Mouse (Mus musculus) midbrain, embryonic 16.5 days (tissue): ENCODE data around the gene Rbfox1. TPM values are rescaled to one million over a fixed set of nuclear protein-coding genes. Genes with fewer than 3 reads are reported as not detected.

ENCODE experiments used
- ATAC-seq: fragments of 200-750 bp; cut with Nextera tagmentation; 2 replicates; pipeline ENCODE4 v1.8.0; 2017; ENCODE audit warnings: moderate TSS enrichment
- H3K27ac ChIP-seq: fragments of 300-500 bp; sonication (generic); 2 replicates; pipeline ENCODE4 v1.5.1; 2014; ENCODE audit warnings: mild to moderate bottlenecking, low read length, mixed read lengths
- H3K27me3 ChIP-seq: fragments of 300-500 bp; sonication (generic); 2 replicates; pipeline ENCODE4 v1.6.1; 2014; ENCODE audit warnings: low read depth, low read length, mixed read lengths; ENCODE audit not compliant: control insufficient read depth, insufficient read depth
- H3K36me3 ChIP-seq: fragments of 300-500 bp; sonication (generic); 2 replicates; pipeline ENCODE4 v1.6.1; 2014; ENCODE audit warnings: mild to moderate bottlenecking, low read length, moderate library complexity, mixed read lengths; ENCODE audit not compliant: control insufficient read depth, insufficient read depth
- H3K4me1 ChIP-seq: fragments of 300-500 bp; sonication (generic); 2 replicates; pipeline ENCODE4 v1.6.1; 2014; ENCODE audit warnings: mild to moderate bottlenecking, low read length, mixed read lengths; ENCODE audit not compliant: control insufficient read depth, insufficient read depth
- H3K4me2 ChIP-seq: fragments of 300-500 bp; sonication (generic); 2 replicates; pipeline ENCODE4 v1.6.1; 2014; ENCODE audit warnings: mild to moderate bottlenecking, low read length, mixed read lengths
- H3K4me3 ChIP-seq: fragments of 300-500 bp; sonication (generic); 2 replicates; pipeline ENCODE4 v1.5.1; 2014; ENCODE audit warnings: low read depth, mild to moderate bottlenecking, low read length, moderate library complexity, mixed read lengths
- H3K9ac ChIP-seq: fragments of 300-500 bp; sonication (generic); 2 replicates; pipeline ENCODE4 v1.6.1; 2014; ENCODE audit warnings: low read depth, low read length, mixed read lengths
- H3K9me3 ChIP-seq: fragments of 300-500 bp; sonication (generic); replicated peaks from 2 replicates; pipeline ENCODE4 v1.6.1; 2014; ENCODE audit warnings: mild to moderate bottlenecking, low read length, mixed read lengths; ENCODE audit not compliant: control insufficient read depth, poor library complexity, severe bottlenecking
- WGBS: fragments of 180-500 bp; shearing (Covaris S2); extraction: QIAGEN DNeasy Blood & Tissue Kit; methylation state at CpG from one replicate; pipeline ENCODE4 v1.1.7; 2014; 5-methylcytosine and 5-hydroxymethylcytosine counted together
- polyA plus RNA-seq: library from polyadenylated mRNA; unstranded; fragments of >200 nt; fragmentation: Nextera tagmentation; extraction: Ambion mirVana; gene quantifications from 2 replicates; pipeline ENCODE4 v1.2.1, GENCODE M21; 2015

Gene Rbfox1
- polyA plus RNA-seq, 1 experiment from 2014 or later, result 259 TPM

GRCm38 (mm10) chr16:6349381-6349780 is 464.2 kb downstream of the Rbfox1 start:
- peak overlapping the region; percentile 89 for H3K27ac ChIP-seq
- no peaks in the 10 kb centered on the region for H3K36me3 ChIP-seq
- H3K9me3 ChIP-seq, result no peaks in the 10 kb centered on the region
- peaks cover 15% of the 10 kb centered on the region for H3K4me1 ChIP-seq
- H3K27me3 ChIP-seq, result no peaks in the 10 kb centered on the region
- H3K9ac ChIP-seq, result peak overlapping the region; percentile 57
- 13% methylated on average over 16 of the region's 16 CpGs for WGBS
- H3K4me2 ChIP-seq, result peak overlapping the region; percentile 61
- peak; percentile 50 for ATAC-seq
- H3K4me3 ChIP-seq, result peak overlapping the region; percentile 55

- Histone ChIP-seq H3K4me3 (peak overlapping the region; percentile 55; the same call in 1 of the 2 replicates), H3K36me3 (no peaks in the 10 kb centered on the region), H3K4me1 (peaks cover 15% of the 10 kb centered on the region), H3K27me3 (no peaks in the 10 kb centered on the region), H3K27ac (no peak overlapping the region), H3K9ac (peak overlapping the region; percentile 7; the same call in 1 of the 2 replicates), H3K9me3 (no peaks in the 10 kb centered on the region), H3K4me2 (peak overlapping the region; percentile 61)
- ATAC-seq, result no peak
- 86% methylated on average over 11 of the region's 11 CpGs for WGBS
Measured at GRCm38 (mm10) chr16:6350256-6350655, 465.1 kb downstream of the Rbfox1 start.

GRCm38 (mm10) chr16:6353191-6353590 is 468.0 kb downstream of the Rbfox1 start:
- H3K36me3 ChIP-seq, result no peaks in the 10 kb centered on the region
- H3K4me2 ChIP-seq, result no peak overlapping the region
- no peaks in the 10 kb centered on the region for H3K27me3 ChIP-seq
- H3K27ac ChIP-seq, result no peak overlapping the region
- no peak for ATAC-seq
- no peak overlapping the region for H3K9ac ChIP-seq
- no peaks in the 10 kb centered on the region for H3K9me3 ChIP-seq
- peaks cover 9% of the 10 kb centered on the region for H3K4me1 ChIP-seq
- 82% methylated on average over 5 of the region's 5 CpGs for WGBS
- no peak overlapping the region for H3K4me3 ChIP-seq

GRCm38 (mm10) chr16:6356931-6357330 is 471.8 kb downstream of the Rbfox1 start:
- H3K27me3 ChIP-seq, result no peaks in the 10 kb centered on the region
- no peak overlapping the region for H3K4me3 ChIP-seq
- no peaks in the 10 kb centered on the region for H3K36me3 ChIP-seq
- H3K4me2 ChIP-seq, result no peak overlapping the region
- no peak overlapping the region for H3K27ac ChIP-seq
- 75% methylated on average over 3 of the region's 3 CpGs for WGBS
- H3K9me3 ChIP-seq, result no peaks in the 10 kb centered on the region
- ATAC-seq, result no peak
- H3K4me1 ChIP-seq, result peaks cover 9% of the 10 kb centered on the region; the same call in 1 of the 2 replicates
- H3K9ac ChIP-seq, result no peak overlapping the region

- Histone ChIP-seq H3K4me1 (no peaks in the 10 kb centered on the region), H3K4me2 (no peak overlapping the region), H3K36me3 (no peaks in the 10 kb centered on the region; the same call in 1 of the 2 replicates), H3K9ac (no peak overlapping the region), H3K4me3 (no peak overlapping the region), H3K27me3 (no peaks in the 10 kb centered on the region), H3K9me3 (no peaks in the 10 kb centered on the region), H3K27ac (no peak overlapping the region)
- 95% methylated on average over 2 of the region's 2 CpGs for WGBS
- ATAC-seq, result no peak
Measured at GRCm38 (mm10) chr16:6365793-6366192, 480.6 kb downstream of the Rbfox1 start.

- Histone ChIP-seq H3K4me1 (no peaks in the 10 kb centered on the region), H3K9ac (no peak overlapping the region), H3K4me2 (no peak overlapping the region), H3K9me3 (no peaks in the 10 kb centered on the region), H3K36me3 (no peaks in the 10 kb centered on the region; the same call in 1 of the 2 replicates), H3K27me3 (no peaks in the 10 kb centered on the region), H3K27ac (no peak overlapping the region), H3K4me3 (no peak overlapping the region)
- ATAC-seq, result no peak
- 86% methylated on average over 6 of the region's 6 CpGs for WGBS
Measured at GRCm38 (mm10) chr16:6366649-6367048, 481.5 kb downstream of the Rbfox1 start.

- Histone ChIP-seq H3K9ac (no peak overlapping the region), H3K4me1 (0 out of 2 replicates have a peak, but pooled peaks cover 2% of the 10 kb centered on the region), H3K4me2 (no peak overlapping the region), H3K36me3 (no peaks in the 10 kb centered on the region), H3K4me3 (no peak overlapping the region), H3K9me3 (no peaks in the 10 kb centered on the region), H3K27ac (no peak overlapping the region), H3K27me3 (no peaks in the 10 kb centered on the region)
- ATAC-seq, result no peak
- 91% methylated on average over 3 of the region's 3 CpGs for WGBS
Measured at GRCm38 (mm10) chr16:6380924-6381323, 495.8 kb downstream of the Rbfox1 start.

- H3K4me2 ChIP-seq, result no peak overlapping the region
- 0 out of 2 replicates have a peak, but pooled peaks cover 2% of the 10 kb centered on the region for H3K4me1 ChIP-seq
- no peak overlapping the region for H3K4me3 ChIP-seq
- no peak for ATAC-seq
- H3K9me3 ChIP-seq, result no peaks in the 10 kb centered on the region
- 60% methylated on average over 2 of the region's 2 CpGs for WGBS
- H3K27ac ChIP-seq, result no peak overlapping the region
- no peak overlapping the region for H3K9ac ChIP-seq
- no peaks in the 10 kb centered on the region for H3K36me3 ChIP-seq
- no peaks in the 10 kb centered on the region for H3K27me3 ChIP-seq
Measured at GRCm38 (mm10) chr16:6381572-6381971, 496.4 kb downstream of the Rbfox1 start.

- H3K9ac ChIP-seq, result no peak overlapping the region
- H3K4me2 ChIP-seq, result no peak overlapping the region
- no peak overlapping the region for H3K27ac ChIP-seq
- no peaks in the 10 kb centered on the region for H3K27me3 ChIP-seq
- ATAC-seq, result no peak
- WGBS, result 91% methylated on average over 5 of the region's 5 CpGs
- H3K4me1 ChIP-seq, result 0 out of 2 replicates have a peak, but pooled peaks cover 2% of the 10 kb centered on the region
- no peak overlapping the region for H3K4me3 ChIP-seq
- H3K36me3 ChIP-seq, result no peaks in the 10 kb centered on the region
- H3K9me3 ChIP-seq, result no peaks in the 10 kb centered on the region
Measured at GRCm38 (mm10) chr16:6382712-6383111, 497.6 kb downstream of the Rbfox1 start.
